In the genomic region with DNA sequence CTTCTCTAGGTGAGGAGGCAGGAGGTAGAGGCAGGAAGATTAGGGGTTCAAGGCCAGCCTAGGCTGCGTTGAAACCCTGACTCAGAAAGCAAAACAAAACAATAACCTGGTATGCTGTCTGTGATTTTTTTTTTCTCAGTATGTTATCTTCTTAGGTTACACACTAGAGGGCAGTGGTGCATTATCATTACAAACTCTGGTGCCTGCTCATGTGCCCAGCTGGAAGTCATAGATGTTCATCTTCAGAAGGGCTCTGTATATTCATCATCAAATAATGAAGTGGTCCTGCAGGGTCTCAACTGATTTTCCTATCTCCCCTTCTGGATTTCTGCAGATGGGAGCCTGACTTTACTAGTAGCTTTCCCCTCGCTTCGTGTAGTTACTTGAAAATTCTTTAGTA, we compare ENCODE assay signal across 9 mouse cellular contexts.
DNase-seq lines count a peak whose midpoint lies in the region; ATAC-seq and TF ChIP-seq lines count a peak whose summit lies in the region.
"Had no signal": no experiment of that assay in that cellular context is flagged by ENCODE, and none has a peak within 500 bp of the region (broad histone marks: within the 10 kb centered on the region; RNA-seq: fewer than 3 reads in every experiment).

No protein-coding gene starts in this region.

- no peaks in the 10 kb centered on the region; the same call in 1 of the 2 replicates for H3K27me3 ChIP-seq in lung, postnatal 0 days (replicated peaks; ENCODE audit: insufficient read depth, low read length)
- H3K27me3 ChIP-seq: limb, embryonic 15.5 days had no signal

- WGBS in lung, postnatal 0 days: 48% methylated on average over 3 of the region's 3 CpGs

- ATAC-seq in lung, postnatal 0 days: no peak

- H3K4me3 ChIP-seq in lung, postnatal 0 days (ENCODE audit: low read depth, low read length): no peak overlapping the region
- H3K4me3 ChIP-seq: limb, embryonic 15.5 days had no signal

- H3K4me2 ChIP-seq in lung, postnatal 0 days (replicated peaks; ENCODE audit: low read depth, low read length): no peak overlapping the region
- H3K4me2 ChIP-seq: limb, embryonic 15.5 days had no signal

- H3K9ac ChIP-seq in lung, postnatal 0 days (replicated peaks; ENCODE audit: low read depth): no peak overlapping the region
- H3K9ac ChIP-seq: limb, embryonic 15.5 days had no signal

- H3K9me3 ChIP-seq in lung, postnatal 0 days (ENCODE audit: low read length): no peaks in the 10 kb centered on the region
- H3K9me3 ChIP-seq: limb, embryonic 15.5 days had no signal

- peak; percentile 62 for TF ChIP-seq CTCF in lung, postnatal 0 days (IDR thresholded peaks at IDR 0.05)

- no peaks in the 10 kb centered on the region for H3K36me3 ChIP-seq in lung, postnatal 0 days (ENCODE audit: insufficient read depth, low read length)
- H3K36me3 ChIP-seq: limb, embryonic 15.5 days had no signal

- TF ChIP-seq EP300 in lung, postnatal 0 days (IDR thresholded peaks at IDR 0.05): no peak

- H3K27ac ChIP-seq in lung, postnatal 0 days (ENCODE audit: low read length): no peak overlapping the region
- H3K27ac ChIP-seq: limb, embryonic 15.5 days had no signal

- DNase-seq in cerebellum, postnatal 14 days: peak; percentile 40 to 49
- no peak for DNase-seq in cerebellum, adult 11 months
- DNase-seq in lung, postnatal 0 days (ENCODE audit: low spot score): peak; percentile 67
- no peak for DNase-seq in lung, adult 18-20 months
- DNase-seq in forelimb bud, embryonic 11.5 days (ENCODE audit: low read depth, low spot score): peak; percentile 40
- peak; percentile 83 for DNase-seq in retina, postnatal 1 day
- no peak for DNase-seq in heart, adult 9 months (ENCODE audit: low spot score in 2 of 2)
- DNase-seq in ovary, postnatal 14 days (ENCODE audit: low spot score): no peak

- H3K4me1 ChIP-seq in lung, postnatal 0 days (ENCODE audit: insufficient read depth, low read depth, low read length): no peaks in the 10 kb centered on the region
- H3K4me1 ChIP-seq: limb, embryonic 15.5 days had no signal

Comparison
In these comparisons a context has a peak if more than half of its experiments do, and no peak if none do; other contexts are left out.
1. DNase-seq: peak in cerebellum, postnatal 14 days (2 of 2), lung, postnatal 0 days (single experiment), forelimb bud, embryonic 11.5 days (single experiment) and retina, postnatal 1 day (single experiment); none in cerebellum, adult 11 months (single experiment), lung, adult 18-20 months (0 of 2), heart, adult 9 months (0 of 2) and ovary, postnatal 14 days (single experiment).